8 mouse cellular contexts compared by ENCODE assay signal in genomic region chr11:78176905-78177331, GRCm38 (mm10). TPM values are rescaled to one million over a fixed set of nuclear protein-coding genes. Genes with fewer than 3 reads are reported as not detected.
DNase-seq lines count a peak whose midpoint lies in the region; ATAC-seq and TF ChIP-seq lines count a peak whose summit lies in the region.

No protein-coding gene starts in this region.

- H3K36me3 ChIP-seq in heart, embryonic 12.5 days: peaks cover 30% of the 10 kb centered on the region
- peaks cover 23% of the 10 kb centered on the region for H3K36me3 ChIP-seq in ES-E14 (ENCODE audit: control insufficient read depth, insufficient read depth, low read length, poor library complexity, severe bottlenecking)
- peaks cover 26% of the 10 kb centered on the region for H3K36me3 ChIP-seq in heart, postnatal 0 days (replicated peaks; ENCODE audit: control insufficient read depth, insufficient read depth, low read length)
- H3K36me3 ChIP-seq in liver, postnatal 0 days (replicated peaks; ENCODE audit: insufficient read depth, low read length): peaks cover 25% of the 10 kb centered on the region
- peaks cover 2% of the 10 kb centered on the region; the same call in 1 of the 2 replicates for H3K36me3 ChIP-seq in stomach, postnatal 0 days (ENCODE audit: control insufficient read depth, insufficient read depth, low read length)

- H3K27me3 ChIP-seq in heart, embryonic 12.5 days (replicated peaks): no peaks in the 10 kb centered on the region
- H3K27me3 ChIP-seq in heart, postnatal 0 days (ENCODE audit: control insufficient read depth, insufficient read depth, low read length): no peaks in the 10 kb centered on the region
- no peaks in the 10 kb centered on the region for H3K27me3 ChIP-seq in liver, postnatal 0 days (ENCODE audit: insufficient read depth, low read length)
- H3K27me3 ChIP-seq in stomach, postnatal 0 days (ENCODE audit: control insufficient read depth, insufficient read depth, low read length): no peaks in the 10 kb centered on the region

- H3K27ac ChIP-seq in heart, embryonic 12.5 days (ENCODE audit: poor library complexity, severe bottlenecking): peak overlapping the region; percentile 93
- H3K27ac ChIP-seq in ES-E14 (ENCODE audit: insufficient read depth, low read depth, low read length, poor library complexity, severe bottlenecking): no peak overlapping the region
- H3K27ac ChIP-seq in heart, postnatal 0 days (ENCODE audit: low read depth): peak overlapping the region; percentile 90
- H3K27ac ChIP-seq in liver, postnatal 0 days (ENCODE audit: low read depth): peak overlapping the region; percentile 96
- H3K27ac ChIP-seq in stomach, postnatal 0 days (replicated peaks): peak overlapping the region; percentile 97

- ATAC-seq in heart, embryonic 12.5 days (ENCODE audit: insufficient number of reproducible peaks, low FRiP score): no peak
- no peak for ATAC-seq in heart, postnatal 0 days (ENCODE audit: insufficient read depth, low read depth)
- peak; percentile 6; the same call in 1 of the 2 replicates for ATAC-seq in liver, postnatal 0 days
- ATAC-seq in stomach, postnatal 0 days (ENCODE audit: low FRiP score, low TSS enrichment): peak; percentile 24; the same call in 1 of the 2 replicates

- peak overlapping the region; percentile 88 for H3K4me2 ChIP-seq in heart, embryonic 12.5 days
- peak overlapping the region; percentile 96 for H3K4me2 ChIP-seq in heart, postnatal 0 days (ENCODE audit: low read depth, low read length)
- H3K4me2 ChIP-seq in liver, postnatal 0 days (ENCODE audit: low read depth, low read length): peak overlapping the region; percentile 96
- H3K4me2 ChIP-seq in stomach, postnatal 0 days (replicated peaks; ENCODE audit: low read depth): peak overlapping the region; percentile 95

- WGBS in heart, embryonic 12.5 days: under 1% methylated on average over 23 of the region's 23 CpGs
- under 1% methylated on average over 23 of the region's 23 CpGs for WGBS in heart, postnatal 0 days
- WGBS in liver, postnatal 0 days (ENCODE audit: insufficient replicate concordance): 1% methylated on average over 23 of the region's 23 CpGs
- under 1% methylated on average over 23 of the region's 23 CpGs for WGBS in stomach, postnatal 0 days

- intact Hi-C loops in left cerebral cortex, postnatal 25 days (cut with DNase I): loop anchor here (1.0 to 10.0 kb wide), 4 partner anchors 24 to 352 kb away; partner anchors contain the start of gene Dhrs13

- no peaks in the 10 kb centered on the region for H3K9me3 ChIP-seq in heart, embryonic 12.5 days (replicated peaks)
- H3K9me3 ChIP-seq in ES-E14 (ENCODE audit: control insufficient read depth, insufficient read depth, low read depth, low read length): no peaks in the 10 kb centered on the region
- H3K9me3 ChIP-seq in heart, postnatal 0 days (replicated peaks; ENCODE audit: control insufficient read depth, low read length): no peaks in the 10 kb centered on the region
- no peaks in the 10 kb centered on the region for H3K9me3 ChIP-seq in liver, postnatal 0 days (ENCODE audit: low read length)
- H3K9me3 ChIP-seq in stomach, postnatal 0 days (ENCODE audit: control insufficient read depth, low read length): no peaks in the 10 kb centered on the region

- H3K4me3 ChIP-seq in heart, embryonic 12.5 days: peak overlapping the region; percentile 59
- peak overlapping the region; percentile 88 to 90 for H3K4me3 ChIP-seq in ES-E14 (ENCODE audit: insufficient read depth in 1 of 2, low read depth in 1 of 2, low read length in 2 of 2, poor library complexity in 1 of 2, severe bottlenecking in 1 of 2)
- H3K4me3 ChIP-seq in heart, postnatal 0 days (ENCODE audit: low read depth, low read length): peak overlapping the region; percentile 63
- peak overlapping the region; percentile 81 for H3K4me3 ChIP-seq in liver, postnatal 0 days (ENCODE audit: low read depth, low read length)
- H3K4me3 ChIP-seq in stomach, postnatal 0 days (ENCODE audit: low read depth, low read length): peak overlapping the region; percentile 58

- peaks cover 32% of the 10 kb centered on the region for H3K4me1 ChIP-seq in heart, embryonic 12.5 days (replicated peaks)
- peaks cover 0 to 7% of the 10 kb centered on the region in 2 experiments; a peak in 1 of 4 replicates for H3K4me1 ChIP-seq in ES-E14 (ENCODE audit: control insufficient read depth in 2 of 2, insufficient read depth in 2 of 2, low read length in 2 of 2, poor library complexity in 1 of 2)
- peaks cover 10% of the 10 kb centered on the region for H3K4me1 ChIP-seq in heart, postnatal 0 days (ENCODE audit: control insufficient read depth, insufficient read depth)
- peaks cover 41% of the 10 kb centered on the region for H3K4me1 ChIP-seq in liver, postnatal 0 days (ENCODE audit: insufficient read depth)
- H3K4me1 ChIP-seq in stomach, postnatal 0 days (replicated peaks; ENCODE audit: control insufficient read depth, insufficient read depth): no peaks in the 10 kb centered on the region

- in situ Hi-C loops in ES-E14 (cut with MboI; ENCODE audit: low sequenced_read_pairs in 2 of 2, unreplicated experiment in 2 of 2): no loop called here

- DNase-seq in heart, postnatal 4 days: no peak
- no peak for DNase-seq in ES-E14 (ENCODE audit: low read depth, low spot score)
- no peak for DNase-seq in heart, postnatal 0 days (ENCODE audit: low spot score)
- DNase-seq in liver, postnatal 0 days: peak; percentile 56
- peak; percentile 63 for DNase-seq in stomach, postnatal 0 days (ENCODE audit: low spot score)
- no peak for DNase-seq in left cerebral cortex, postnatal 25 days (ENCODE audit: low spot score in 2 of 2)
- no peak for DNase-seq in adipocyte (ENCODE audit: low spot score)

- peak overlapping the region; percentile 83 for H3K9ac ChIP-seq in heart, embryonic 12.5 days
- H3K9ac ChIP-seq in ES-E14 (ENCODE audit: insufficient read depth, low read depth, low read length, poor library complexity, severe bottlenecking): peak overlapping the region; percentile 77
- peak overlapping the region; percentile 43 for H3K9ac ChIP-seq in heart, postnatal 0 days (replicated peaks; ENCODE audit: low read depth, low read length)
- H3K9ac ChIP-seq in liver, postnatal 0 days (replicated peaks): peak overlapping the region; percentile 84
- H3K9ac ChIP-seq in stomach, postnatal 0 days (ENCODE audit: low read length): peak overlapping the region; percentile 67

- no peak for TF ChIP-seq CTCF in heart, postnatal 0 days (IDR thresholded peaks at IDR 0.05; ENCODE audit: low read depth)
- no peak for TF ChIP-seq CTCF in liver, postnatal 0 days (IDR thresholded peaks at IDR 0.05; ENCODE audit: low read depth)
- TF ChIP-seq CTCF in stomach, postnatal 0 days (IDR thresholded peaks at IDR 0.05; ENCODE audit: low read depth): no peak

- no peak for TF ChIP-seq EP300 in heart, postnatal 0 days (IDR thresholded peaks at IDR 0.05; ENCODE audit: low read depth)
- TF ChIP-seq EP300 in liver, postnatal 0 days (IDR thresholded peaks at IDR 0.05; ENCODE audit: low read depth): no peak
- no peak for TF ChIP-seq EP300 in stomach, postnatal 0 days (optimal IDR thresholded peaks at IDR 0.05)

RNA-seq across cellular contexts. Expression of gene Tlcd1, which starts 0.4 kb away (rescaled TPM):
- 11.7 and 14.2 TPM in 2 replicates for polyA plus RNA-seq in heart, embryonic 12.5 days (2016; fragmentation: Nextera tagmentation; extraction: Ambion mirVana)
- 1 to 10 TPM; 8.4 to 9.8 TPM for total RNA-seq in heart, postnatal 4 days (2021)
- 75.6 and 78.6 TPM in 2 replicates for total RNA-seq in ES-E14 (2012; rRNA removed)
- 19.9 and 24.1 TPM in 2 replicates for total RNA-seq in heart, postnatal 0 days (2014; rRNA removed; ENCODE audit: low replicate concordance)
- 15.1 and 16.8 TPM in 2 replicates for polyA plus RNA-seq in heart, postnatal 0 days (2015; fragmentation: Nextera tagmentation; extraction: Ambion mirVana)
- 38.2 and 40.3 TPM in 2 replicates for polyA plus RNA-seq in liver, postnatal 0 days (2015; fragmentation: Nextera tagmentation; extraction: Ambion mirVana)
- polyA plus RNA-seq in stomach, postnatal 0 days (2015; fragmentation: Nextera tagmentation; extraction: Ambion mirVana): 41.3 and 45.6 TPM in 2 replicates
- 10 to 100 TPM; 29.2 to 30.1 TPM for total RNA-seq in left cerebral cortex, postnatal 25 days (2021)

RNA-seq across cellular contexts. Expression of gene Nek8, which starts 0.4 kb away (rescaled TPM):
- polyA plus RNA-seq in heart, embryonic 12.5 days (2016; fragmentation: Nextera tagmentation; extraction: Ambion mirVana): 12.1 and 16.5 TPM in 2 replicates
- total RNA-seq in heart, postnatal 4 days (2021): 1 to 10 TPM; 7.7 to 8.6 TPM
- total RNA-seq in ES-E14 (2012; rRNA removed): 15.3 and 25.4 TPM in 2 replicates
- total RNA-seq in heart, postnatal 0 days (2014; rRNA removed; ENCODE audit: low replicate concordance): 24.6 and 27.2 TPM in 2 replicates
- 8.1 and 9.1 TPM in 2 replicates for polyA plus RNA-seq in heart, postnatal 0 days (2015; fragmentation: Nextera tagmentation; extraction: Ambion mirVana)
- polyA plus RNA-seq in liver, postnatal 0 days (2015; fragmentation: Nextera tagmentation; extraction: Ambion mirVana): 4.9 and 5.4 TPM in 2 replicates
- polyA plus RNA-seq in stomach, postnatal 0 days (2015; fragmentation: Nextera tagmentation; extraction: Ambion mirVana): 6.4 and 7.4 TPM in 2 replicates
- total RNA-seq in left cerebral cortex, postnatal 25 days (2021): 1 to 10 TPM; 3.1 to 3.2 TPM

RNA-seq across cellular contexts. Expression of gene Rpl23a, which starts 6.5 kb away (rescaled TPM):
- 847 and 859 TPM in 2 replicates for polyA plus RNA-seq in heart, embryonic 12.5 days (2016; fragmentation: Nextera tagmentation; extraction: Ambion mirVana)
- 1,000 to 10,000 TPM; 1,082 to 1,148 TPM for total RNA-seq in heart, postnatal 4 days (2021)
- 2,611 and 2,664 TPM in 2 replicates for total RNA-seq in ES-E14 (2012; rRNA removed)
- 473 and 508 TPM in 2 replicates for total RNA-seq in heart, postnatal 0 days (2014; rRNA removed; ENCODE audit: low replicate concordance)
- polyA plus RNA-seq in heart, postnatal 0 days (2015; fragmentation: Nextera tagmentation; extraction: Ambion mirVana): 719 and 776 TPM in 2 replicates
- 732 and 758 TPM in 2 replicates for polyA plus RNA-seq in liver, postnatal 0 days (2015; fragmentation: Nextera tagmentation; extraction: Ambion mirVana)
- 1,145 and 1,168 TPM in 2 replicates for polyA plus RNA-seq in stomach, postnatal 0 days (2015; fragmentation: Nextera tagmentation; extraction: Ambion mirVana)
- 100 to 1,000 TPM; 616 to 654 TPM for total RNA-seq in left cerebral cortex, postnatal 25 days (2021)

RNA-seq across cellular contexts. Expression of gene Rab34, which starts 11.3 kb away (rescaled TPM):
- 53.3 and 54.6 TPM in 2 replicates for polyA plus RNA-seq in heart, embryonic 12.5 days (2016; fragmentation: Nextera tagmentation; extraction: Ambion mirVana)
- total RNA-seq in heart, postnatal 4 days (2021): 10 to 100 TPM; 25.2 to 28.0 TPM
- 33.8 and 36.1 TPM in 2 replicates for total RNA-seq in ES-E14 (2012; rRNA removed)
- total RNA-seq in heart, postnatal 0 days (2014; rRNA removed; ENCODE audit: low replicate concordance): 55.1 and 57.5 TPM in 2 replicates
- polyA plus RNA-seq in heart, postnatal 0 days (2015; fragmentation: Nextera tagmentation; extraction: Ambion mirVana): 37.1 and 39.7 TPM in 2 replicates
- 26.6 and 28.9 TPM in 2 replicates for polyA plus RNA-seq in liver, postnatal 0 days (2015; fragmentation: Nextera tagmentation; extraction: Ambion mirVana)
- polyA plus RNA-seq in stomach, postnatal 0 days (2015; fragmentation: Nextera tagmentation; extraction: Ambion mirVana): 59.0 and 61.4 TPM in 2 replicates
- total RNA-seq in left cerebral cortex, postnatal 25 days (2021): 10 to 100 TPM; 20.2 to 24.8 TPM

RNA-seq across cellular contexts. Expression of gene Traf4, which starts 11.5 kb away (rescaled TPM):
- 51.8 and 52.5 TPM in 2 replicates for polyA plus RNA-seq in heart, embryonic 12.5 days (2016; fragmentation: Nextera tagmentation; extraction: Ambion mirVana)
- 10 to 100 TPM; 25.8 to 27.5 TPM for total RNA-seq in heart, postnatal 4 days (2021)
- 74.4 and 78.2 TPM in 2 replicates for total RNA-seq in ES-E14 (2012; rRNA removed)
- total RNA-seq in heart, postnatal 0 days (2014; rRNA removed; ENCODE audit: low replicate concordance): 25.1 and 42.6 TPM in 2 replicates
- polyA plus RNA-seq in heart, postnatal 0 days (2015; fragmentation: Nextera tagmentation; extraction: Ambion mirVana): 21.2 and 22.9 TPM in 2 replicates
- polyA plus RNA-seq in liver, postnatal 0 days (2015; fragmentation: Nextera tagmentation; extraction: Ambion mirVana): 15.3 and 18.9 TPM in 2 replicates
- polyA plus RNA-seq in stomach, postnatal 0 days (2015; fragmentation: Nextera tagmentation; extraction: Ambion mirVana): 22.4 and 26.9 TPM in 2 replicates
- 10 to 100 TPM; 11.3 to 12.5 TPM for total RNA-seq in left cerebral cortex, postnatal 25 days (2021)

Comparison
In these comparisons a context has a peak if more than half of its experiments do, and no peak if none do; other contexts are left out.
1. ATAC-seq: peak in liver, postnatal 0 days (single experiment) and stomach, postnatal 0 days (single experiment); none in heart, embryonic 12.5 days (single experiment) and heart, postnatal 0 days (single experiment).
2. DNase-seq: peak in liver, postnatal 0 days (single experiment) and stomach, postnatal 0 days (single experiment); none in heart, postnatal 4 days (single experiment), ES-E14 (single experiment), heart, postnatal 0 days (single experiment), left cerebral cortex, postnatal 25 days (0 of 2) and adipocyte (single experiment).
3. Peak in every context shown above with its lines, with median percentiles within 50 percentile points of each other: H3K4me2 ChIP-seq, H3K4me3 ChIP-seq and H3K9ac ChIP-seq.